Mouse (Mus musculus): ENCODE data around the gene Slc40a1.

DNA sequence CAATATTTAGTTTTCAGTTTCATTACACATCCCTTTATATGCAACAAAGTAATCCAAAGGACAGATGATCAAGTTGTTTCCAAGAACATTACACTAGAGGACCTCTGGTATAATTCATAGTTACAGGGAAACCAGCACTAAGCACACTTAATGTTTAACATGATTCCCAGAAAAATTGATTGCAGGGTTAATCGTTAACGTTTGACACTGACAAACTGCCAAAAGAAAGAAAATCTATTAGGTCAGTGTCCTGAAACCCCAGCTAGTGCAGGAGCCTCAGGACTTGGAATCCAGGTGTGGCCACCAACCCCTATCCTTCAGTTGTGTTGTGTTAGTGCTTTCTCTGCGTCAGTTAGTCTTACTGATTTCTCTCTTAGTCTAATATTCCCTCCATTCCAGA, 5.6 kb downstream of the Slc40a1 start:
- TF ChIP-seq CTCF (IDR thresholded peaks at IDR 0.05), result no peak
- no peak for TF ChIP-seq EP300 (IDR thresholded peaks at IDR 0.05; ENCODE audit: insufficient read depth, low read depth, low read length)

Measured in heart, adult 2 months (tissue).